Mouse (Mus musculus): ENCODE measurements around the gene Zfp467.

GRCm38 (mm10) chr6:48410551-48410950 lies 35.1 kb downstream of the Zfp467 start:
- TF ChIP-seq POLR2A (IDR thresholded peaks at IDR 0.05; ENCODE audit: borderline replicate concordance, extremely low read depth, insufficient read depth, insufficient read length, poor library complexity, severe bottlenecking): no peak
- TF ChIP-seq CTCF (IDR thresholded peaks at IDR 0.05; ENCODE audit: borderline replicate concordance, extremely low read depth, insufficient read depth, insufficient read length): no peak

All from brain, embryonic 14.5 days (tissue).